Mouse (Mus musculus): ENCODE results near the gene Hist1h4f. TPM values are rescaled to one million over a fixed set of nuclear protein-coding genes. Genes with fewer than 3 reads are reported as not detected.
A peak's percentile ranks its signal among the peaks of the same experiment; 100 is the strongest.
"Not testable (repeated sequence)": the region's sequence is repeated elsewhere in the genome, so short reads cannot be mapped to it uniquely, and the experiment has no call there.

Gene Hist1h4f
- polyA plus RNA-seq, 1 experiment from 2014 or later = not detected

DNA sequence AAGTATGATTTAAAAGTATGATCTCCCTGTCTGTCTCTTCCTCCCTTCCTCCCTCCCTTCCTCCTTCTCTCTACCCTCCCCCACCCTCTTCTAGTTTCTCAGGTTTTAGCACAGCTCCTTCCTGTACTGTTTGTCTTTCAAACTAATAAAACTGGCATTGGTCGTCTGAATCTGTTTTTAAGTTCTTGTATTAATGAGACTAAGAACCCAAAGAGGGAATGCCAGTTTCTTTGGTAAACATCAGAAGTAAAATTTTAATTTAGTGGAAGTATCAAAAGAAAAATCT is 35.4 kb upstream of the Hist1h4f start:
- peaks cover 24% of the 10 kb centered on the region for H3K4me1 ChIP-seq (ENCODE audit: control insufficient read depth, insufficient read depth, low read length)
- no peaks in the 10 kb centered on the region for H3K36me3 ChIP-seq (ENCODE audit: control insufficient read depth, insufficient read depth, low read length)
- H3K4me2 ChIP-seq (ENCODE audit: low read length) = peak overlapping the region; percentile 93
- peak overlapping the region; percentile 42; the same call in 1 of the 2 replicates for H3K4me3 ChIP-seq (ENCODE audit: low read depth, low read length)
- H3K9me3 ChIP-seq (replicated peaks; ENCODE audit: control insufficient read depth, low read length) = no peaks in the 10 kb centered on the region
- H3K9ac ChIP-seq (ENCODE audit: low read length) = peak overlapping the region; percentile 48
- peak overlapping the region; percentile 84 for H3K27ac ChIP-seq (ENCODE audit: low read depth, low read length)
- no peaks in the 10 kb centered on the region for H3K27me3 ChIP-seq (replicated peaks; ENCODE audit: control insufficient read depth, insufficient read depth, low read length)
- WGBS = 5% methylated on average over 1 of the region's 1 CpGs
- DNase-seq (ENCODE audit: low spot score) = no peak
- no peak for ATAC-seq

DNA sequence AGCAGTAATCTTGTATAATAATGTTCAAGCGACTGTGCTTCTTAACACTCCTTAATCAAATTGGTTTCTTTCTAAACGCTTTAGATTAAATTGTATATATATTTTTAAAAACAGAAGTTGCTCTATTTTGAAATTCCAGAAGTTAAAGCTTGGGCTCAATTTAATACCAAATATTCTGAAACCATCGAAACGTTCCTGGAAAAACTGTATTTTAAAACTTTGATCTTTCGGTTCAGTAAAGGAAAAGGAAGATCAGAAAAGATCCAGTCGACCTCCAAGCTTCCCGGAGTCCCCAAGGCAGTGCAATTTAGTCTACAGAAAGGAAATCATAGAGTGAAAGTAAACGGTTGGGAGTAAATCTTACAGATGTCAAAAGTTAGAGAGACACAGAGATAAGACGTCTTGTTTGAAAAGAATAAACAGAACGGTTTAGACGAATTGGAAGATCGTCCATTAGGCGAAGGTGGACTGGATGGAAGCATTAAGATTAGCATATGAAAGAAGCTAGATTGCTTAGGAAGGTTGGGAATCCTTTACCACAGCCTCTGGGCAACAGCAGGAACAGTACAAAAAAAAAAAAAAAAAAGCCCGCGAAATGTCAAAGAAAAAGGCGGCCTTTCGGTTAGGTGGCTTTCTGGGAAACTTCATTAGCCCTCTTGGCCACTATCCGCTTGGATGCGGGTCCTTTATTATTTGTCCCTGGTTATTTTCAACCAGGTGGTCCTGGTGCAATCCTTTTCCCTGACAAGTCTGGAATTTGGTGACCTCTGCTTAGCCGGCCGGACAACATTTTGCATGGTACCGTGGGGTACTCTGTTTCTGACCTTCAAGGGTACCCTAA is 34.9 kb upstream of the Hist1h4f start:
- H3K9me3 ChIP-seq (replicated peaks; ENCODE audit: control insufficient read depth, low read length) = no peaks in the 10 kb centered on the region
- H3K4me3 ChIP-seq (ENCODE audit: low read depth, low read length) = peak overlapping the region; percentile 42
- peak overlapping the region; percentile 96 for H3K27ac ChIP-seq (ENCODE audit: low read depth, low read length)
- WGBS = under 1% methylated on average over 22 of the region's 22 CpGs
- H3K4me2 ChIP-seq (ENCODE audit: low read length) = peak overlapping the region; percentile 93
- H3K4me1 ChIP-seq (ENCODE audit: control insufficient read depth, insufficient read depth, low read length) = peaks cover 25% of the 10 kb centered on the region
- DNase-seq (ENCODE audit: low spot score) (peak; percentile 41), ATAC-seq (peak; percentile 14; the same call in 1 of the 2 replicates)
- no peaks in the 10 kb centered on the region for H3K27me3 ChIP-seq (replicated peaks; ENCODE audit: control insufficient read depth, insufficient read depth, low read length)
- H3K36me3 ChIP-seq (ENCODE audit: control insufficient read depth, insufficient read depth, low read length) = no peaks in the 10 kb centered on the region
- peak overlapping the region; percentile 48 for H3K9ac ChIP-seq (ENCODE audit: low read length)

DNA sequence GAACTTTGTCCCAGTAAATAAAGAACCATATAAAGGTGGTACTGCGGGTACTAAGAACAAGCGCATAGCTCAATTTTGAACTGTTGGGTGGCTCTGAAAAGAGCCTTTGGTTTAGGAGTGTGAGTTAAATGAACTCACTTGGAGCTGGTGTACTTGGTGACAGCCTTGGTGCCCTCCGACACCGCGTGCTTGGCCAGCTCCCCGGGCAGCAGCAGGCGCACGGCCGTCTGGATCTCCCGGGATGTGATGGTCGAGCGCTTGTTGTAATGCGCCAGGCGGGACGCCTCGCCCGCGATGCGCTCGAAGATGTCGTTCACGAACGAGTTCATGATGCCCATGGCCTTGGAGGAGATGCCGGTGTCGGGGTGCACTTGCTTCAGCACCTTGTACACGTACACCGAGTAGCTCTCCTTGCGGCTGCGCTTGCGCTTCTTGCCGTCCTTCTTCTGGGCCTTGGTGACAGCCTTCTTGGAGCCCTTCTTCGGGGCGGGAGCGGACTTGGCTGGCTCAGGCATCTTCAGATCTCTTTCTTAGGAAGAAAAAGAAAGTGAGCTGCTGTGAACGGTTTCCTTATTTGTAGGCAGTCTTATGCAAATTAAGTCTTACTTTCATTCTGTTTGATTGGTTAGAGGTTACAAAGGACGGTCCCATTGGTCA is 34.1 kb upstream of the Hist1h4f start:
- not testable (repeated sequence) for H3K36me3 ChIP-seq (ENCODE audit: control insufficient read depth, insufficient read depth, low read length); H3K9me3 ChIP-seq (replicated peaks; ENCODE audit: control insufficient read depth, low read length); H3K27me3 ChIP-seq (replicated peaks; ENCODE audit: control insufficient read depth, insufficient read depth, low read length)
- H3K9ac ChIP-seq (ENCODE audit: low read length) = peak overlapping the region; percentile 72
- H3K4me2 ChIP-seq (ENCODE audit: low read length) = peak overlapping the region; percentile 93
- peak overlapping the region; percentile 96 for H3K27ac ChIP-seq (ENCODE audit: low read depth, low read length)
- ATAC-seq (peak; percentile 87), DNase-seq (ENCODE audit: low spot score) (peak; percentile 98)
- peak overlapping the region; percentile 42 for H3K4me3 ChIP-seq (ENCODE audit: low read depth, low read length)
- WGBS = under 1% methylated on average over 28 of the region's 36 CpGs
- H3K4me1 ChIP-seq (ENCODE audit: control insufficient read depth, insufficient read depth, low read length) = peaks cover 28% of the 10 kb centered on the region

DNA sequence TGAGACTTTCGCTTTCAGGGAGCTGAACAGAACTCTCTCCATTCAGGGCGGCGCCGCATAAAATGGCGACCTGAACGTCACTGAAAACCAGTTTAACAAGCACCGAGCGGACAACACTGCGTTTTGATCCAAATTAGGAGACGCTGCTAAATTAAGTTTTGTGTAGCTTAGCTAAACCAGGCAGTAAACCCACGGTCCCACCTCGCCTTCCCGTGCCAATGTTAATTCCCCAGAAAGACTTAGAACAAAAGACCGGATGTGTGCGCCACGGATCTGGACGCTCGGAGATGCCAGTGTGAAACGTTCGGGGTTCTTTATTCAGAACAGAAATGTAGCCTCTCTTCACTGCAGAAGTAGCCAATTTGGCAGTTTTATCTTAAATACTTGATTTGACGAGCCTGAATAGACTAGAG is 33.6 kb upstream of the Hist1h4f start:
- H3K9me3 ChIP-seq (replicated peaks; ENCODE audit: control insufficient read depth, low read length) = no peaks in the 10 kb centered on the region
- H3K4me3 ChIP-seq (ENCODE audit: low read depth, low read length) = peak overlapping the region; percentile 42
- ATAC-seq (0 out of 2 replicates have a peak, but pooled peaks have one; percentile 21), DNase-seq (ENCODE audit: low spot score) (peak; percentile 84)
- WGBS = under 1% methylated on average over 21 of the region's 21 CpGs
- peaks cover 28% of the 10 kb centered on the region for H3K4me1 ChIP-seq (ENCODE audit: control insufficient read depth, insufficient read depth, low read length)
- H3K27ac ChIP-seq (ENCODE audit: low read depth, low read length) = peak overlapping the region; percentile 96
- H3K4me2 ChIP-seq (ENCODE audit: low read length) = peak overlapping the region; percentile 93
- H3K27me3 ChIP-seq (replicated peaks; ENCODE audit: control insufficient read depth, insufficient read depth, low read length) = no peaks in the 10 kb centered on the region
- peak overlapping the region; percentile 72 for H3K9ac ChIP-seq (ENCODE audit: low read length)
- no peaks in the 10 kb centered on the region for H3K36me3 ChIP-seq (ENCODE audit: control insufficient read depth, insufficient read depth, low read length)

DNA sequence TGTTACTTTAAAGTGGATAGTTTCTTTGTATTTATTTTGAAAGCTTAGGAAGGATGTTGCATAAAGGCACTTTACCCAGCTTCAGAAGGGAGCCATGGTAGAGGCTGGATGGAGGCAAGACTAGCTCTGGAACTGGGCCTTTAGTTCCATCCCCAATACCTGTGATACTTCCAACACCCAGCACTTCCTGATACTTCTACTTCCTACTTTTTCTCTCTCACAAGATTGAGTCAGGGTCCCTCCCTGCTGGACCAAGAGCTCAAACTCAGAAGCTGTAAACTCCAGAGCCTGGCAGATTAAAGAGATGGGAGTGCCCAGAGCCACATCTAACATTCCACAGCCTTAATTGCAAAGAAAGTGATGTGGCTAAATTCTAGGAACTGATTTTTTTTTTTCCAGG is 32.9 kb upstream of the Hist1h4f start:
- H3K4me3 ChIP-seq (ENCODE audit: low read depth, low read length) = peak overlapping the region; percentile 42
- H3K9ac ChIP-seq (ENCODE audit: low read length) = peak overlapping the region; percentile 72

DNA sequence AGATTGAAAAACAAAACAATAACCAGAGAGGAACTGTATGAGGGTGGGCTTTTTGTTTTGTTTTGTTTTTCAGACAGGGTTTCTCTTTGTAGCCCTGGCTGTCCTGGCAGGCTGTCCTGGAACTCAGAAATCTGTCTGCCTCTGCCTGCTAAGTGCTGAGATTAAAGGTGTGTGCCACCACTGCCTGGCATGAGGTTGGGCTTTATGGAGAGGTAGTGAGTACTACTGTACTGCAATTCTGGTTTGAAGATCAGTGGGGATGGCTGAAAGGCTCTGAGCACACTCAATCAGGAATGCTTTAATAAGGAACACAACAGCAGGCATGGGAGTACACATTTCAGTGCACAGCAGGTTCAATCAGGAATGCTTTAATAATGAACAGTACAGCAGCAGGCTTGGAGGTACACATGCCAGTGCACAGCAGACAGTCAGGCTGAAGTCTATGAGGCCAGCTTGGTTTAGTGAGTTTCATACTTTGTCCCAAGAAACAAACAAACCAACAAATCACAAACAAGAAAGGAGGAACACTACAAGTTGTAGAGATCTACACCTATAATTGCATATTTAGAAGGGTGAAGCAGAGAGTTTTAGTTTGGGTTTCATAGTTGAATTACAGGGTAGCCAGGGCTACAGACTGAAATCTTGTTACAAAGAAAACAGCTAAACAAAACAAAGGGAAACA is 32.1 kb upstream of the Hist1h4f start:
- H3K4me2 ChIP-seq (ENCODE audit: low read length) = peak overlapping the region; percentile 93
- DNase-seq (ENCODE audit: low spot score) (peak; percentile 15), ATAC-seq (no peak)
- peaks cover 28% of the 10 kb centered on the region for H3K4me1 ChIP-seq (ENCODE audit: control insufficient read depth, insufficient read depth, low read length)
- H3K9me3 ChIP-seq (replicated peaks; ENCODE audit: control insufficient read depth, low read length) = no peaks in the 10 kb centered on the region
- H3K9ac ChIP-seq (ENCODE audit: low read length) = no peak overlapping the region
- H3K36me3 ChIP-seq (ENCODE audit: control insufficient read depth, insufficient read depth, low read length) = no peaks in the 10 kb centered on the region
- H3K4me3 ChIP-seq (ENCODE audit: low read depth, low read length) = no peak overlapping the region
- no peaks in the 10 kb centered on the region for H3K27me3 ChIP-seq (replicated peaks; ENCODE audit: control insufficient read depth, insufficient read depth, low read length)
- peak overlapping the region; percentile 96 for H3K27ac ChIP-seq (ENCODE audit: low read depth, low read length)

More for the DNA sequence above, 32.9 kb upstream of the Hist1h4f start:
- Histone ChIP-seq H3K36me3 (ENCODE audit: control insufficient read depth, insufficient read depth, low read length) (no peaks in the 10 kb centered on the region), H3K27ac (ENCODE audit: low read depth, low read length) (peak overlapping the region; percentile 96), H3K27me3 (replicated peaks; ENCODE audit: control insufficient read depth, insufficient read depth, low read length) (no peaks in the 10 kb centered on the region), H3K4me2 (ENCODE audit: low read length) (peak overlapping the region; percentile 93), H3K4me1 (ENCODE audit: control insufficient read depth, insufficient read depth, low read length) (peaks cover 28% of the 10 kb centered on the region), H3K9me3 (replicated peaks; ENCODE audit: control insufficient read depth, low read length) (no peaks in the 10 kb centered on the region)
- DNase-seq (ENCODE audit: low spot score) (peak; percentile 6), ATAC-seq (no peak)

DNA sequence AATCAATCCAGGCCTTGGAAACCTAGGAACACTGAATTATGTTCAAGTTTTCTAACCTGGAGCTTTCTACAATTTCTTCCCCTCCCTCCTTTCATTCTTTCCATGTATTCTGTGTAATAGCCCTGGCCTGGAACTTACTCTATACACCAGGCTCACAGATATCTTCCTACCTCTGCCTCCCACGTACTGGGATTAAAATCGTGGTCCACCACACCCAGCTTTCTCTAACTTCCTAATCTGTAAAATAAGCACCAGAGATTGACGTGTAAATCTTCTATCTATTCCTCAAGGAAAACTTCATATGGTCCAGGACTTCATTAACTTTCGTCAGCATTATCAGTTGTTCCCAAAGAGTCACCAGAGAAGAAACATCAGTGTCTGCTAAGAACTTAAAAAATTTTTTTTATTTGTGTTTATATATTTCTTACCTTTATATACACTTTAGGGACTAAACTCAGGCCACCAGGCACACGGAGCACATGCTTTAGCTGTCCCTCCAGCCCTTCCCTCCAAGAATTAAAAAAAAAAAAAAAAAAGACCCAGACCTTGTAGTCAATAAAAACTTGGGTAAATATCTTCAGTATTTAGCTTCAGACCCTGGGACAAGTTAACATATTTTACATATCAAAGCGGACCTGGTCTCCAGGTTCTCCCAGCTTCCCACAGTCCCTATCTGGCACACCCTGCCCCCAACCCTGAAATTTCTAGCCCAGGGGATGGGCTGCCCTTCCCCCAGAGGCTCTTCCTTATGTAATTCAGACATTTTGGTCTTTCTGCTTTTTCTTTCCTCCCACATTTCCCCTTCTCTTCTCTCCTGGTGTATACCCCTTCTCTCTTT is 31.0 kb upstream of the Hist1h4f start:
- H3K9me3 ChIP-seq (replicated peaks; ENCODE audit: control insufficient read depth, low read length) = no peaks in the 10 kb centered on the region
- H3K27ac ChIP-seq (ENCODE audit: low read depth, low read length) = peak overlapping the region; percentile 96
- peak overlapping the region; percentile 93 for H3K4me2 ChIP-seq (ENCODE audit: low read length)
- peak overlapping the region; percentile 74 for H3K9ac ChIP-seq (ENCODE audit: low read length)
- WGBS = 5% methylated on average over 6 of the region's 6 CpGs
- H3K4me3 ChIP-seq (ENCODE audit: low read depth, low read length) = peak overlapping the region; percentile 45
- ATAC-seq (no peak), DNase-seq (ENCODE audit: low spot score) (peak; percentile 15)
- no peaks in the 10 kb centered on the region for H3K36me3 ChIP-seq (ENCODE audit: control insufficient read depth, insufficient read depth, low read length)
- H3K4me1 ChIP-seq (ENCODE audit: control insufficient read depth, insufficient read depth, low read length) = peaks cover 28% of the 10 kb centered on the region
- no peaks in the 10 kb centered on the region for H3K27me3 ChIP-seq (replicated peaks; ENCODE audit: control insufficient read depth, insufficient read depth, low read length)

DNA sequence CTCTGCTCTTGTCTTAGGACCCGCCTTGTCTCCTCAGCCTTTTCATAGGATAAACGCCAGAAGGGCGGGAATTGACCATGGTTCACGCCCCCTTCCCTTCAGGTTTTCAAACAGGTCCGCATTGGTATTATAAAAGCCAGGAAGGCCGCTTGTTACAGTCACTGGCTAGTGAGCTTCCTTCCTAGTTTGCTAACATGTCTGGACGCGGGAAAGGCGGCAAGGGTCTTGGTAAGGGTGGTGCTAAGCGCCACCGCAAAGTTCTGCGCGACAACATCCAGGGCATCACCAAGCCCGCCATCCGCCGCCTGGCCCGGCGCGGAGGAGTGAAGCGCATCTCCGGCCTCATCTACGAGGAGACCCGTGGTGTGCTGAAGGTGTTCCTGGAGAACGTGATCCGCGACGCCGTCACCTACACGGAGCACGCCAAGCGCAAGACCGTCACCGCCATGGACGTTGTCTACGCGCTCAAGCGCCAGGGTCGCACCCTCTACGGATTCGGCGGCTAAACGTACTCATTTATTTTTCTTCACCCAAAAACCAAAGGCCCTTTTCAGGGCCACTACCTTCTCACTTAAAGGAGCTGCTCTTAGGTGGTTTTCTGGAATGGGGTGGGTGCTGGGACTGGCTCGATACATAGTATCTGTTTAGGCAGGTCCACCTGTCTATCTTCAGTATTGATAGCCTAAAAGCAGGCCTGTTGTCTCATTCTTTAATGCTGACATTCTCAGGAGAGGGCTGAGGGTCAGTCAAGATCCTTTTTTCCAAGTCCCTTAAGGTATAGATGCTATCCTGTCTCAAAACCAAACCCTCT is 30.2 kb upstream of the Hist1h4f start, which contains the start of gene Hist1h4d:
Hist1h4d (plus strand) TSS at position 191 of the 811 bp plus-strand sequence.
- H3K4me2 ChIP-seq (ENCODE audit: low read length) = peak within 1 kb of the TSS; percentile 93
- H3K27ac ChIP-seq (ENCODE audit: low read depth, low read length) = peak within 1 kb of the TSS; percentile 96
- peak within 1 kb of the TSS; percentile 45 for H3K4me3 ChIP-seq (ENCODE audit: low read depth, low read length)
- DNase-seq (ENCODE audit: low spot score) (peak; percentile 99), ATAC-seq (peak; percentile 87)
- H3K9ac ChIP-seq (ENCODE audit: low read length) = peak within 1 kb of the TSS; percentile 74
- H3K9me3 ChIP-seq (replicated peaks; ENCODE audit: control insufficient read depth, low read length) = no peaks in the 10 kb centered on the region
- H3K27me3 ChIP-seq (replicated peaks; ENCODE audit: control insufficient read depth, insufficient read depth, low read length) = no peaks in the 10 kb centered on the region
- no peaks in the 10 kb centered on the region for H3K36me3 ChIP-seq (ENCODE audit: control insufficient read depth, insufficient read depth, low read length)
- WGBS = under 1% methylated on average over 43 of the region's 43 CpGs
- peaks cover 31% of the 10 kb centered on the region for H3K4me1 ChIP-seq (ENCODE audit: control insufficient read depth, insufficient read depth, low read length)
